Mouse (Mus musculus) left cerebral cortex, postnatal 36 days (tissue): ENCODE data around the gene Alkbh6. TPM values are rescaled to one million over a fixed set of nuclear protein-coding genes. Genes with fewer than 3 reads are reported as not detected.
A peak's percentile ranks its signal among the peaks of the same experiment; 100 is the strongest.

Source experiments
- DNase-seq, 2 experiments: peaks; one replicate each; pipeline ENCODE4 v3.0.0; 2021 to 2022; ENCODE audit warnings: low spot score in 2 of 2, mixed read lengths in 1 of 2
- intact Hi-C: fragments of 180-260 bp; cut with DNase I; formaldehyde crosslinking; loops from one replicate; pipeline ENCODE4 v1.15.1; 2025
- total RNA-seq, 2 experiments: library from RNA; stranded (reverse); gene quantifications; 2 replicates each; pipeline ENCODE4 v1.2.3; 2021

Alkbh6 gene
- total RNA-seq, 2 experiments from 2014 or later = 58.7 to 65.2 TPM

GRCm38 (mm10) chr7:30291215-30292131 lies 17.0 kb upstream of the Alkbh6 start, which contains the start of gene Clip3:
TSS of gene Clip3 (plus strand) at chr7:30291728.
- intact Hi-C loops = no loop called here

GRCm38 (mm10) chr7:30293795-30294194 lies 14.7 kb upstream of the Alkbh6 start:
- intact Hi-C loops = no loop called here
- DNase-seq = peak; percentile 43 to 46

More at GRCm38 (mm10) chr7:30291215-30292131, 17.0 kb upstream of the Alkbh6 start, which contains the start of gene Clip3:
- DNase-seq = peak; percentile 90 to 92

GRCm38 (mm10) chr7:30294296-30294695 lies 14.2 kb upstream of the Alkbh6 start:
- no peak for DNase-seq
- intact Hi-C loops = no loop called here

GRCm38 (mm10) chr7:30295103-30295502 lies 13.4 kb upstream of the Alkbh6 start:
- peak in 1 of 2 experiments; percentile 42 for DNase-seq
- intact Hi-C loops = no loop called here

GRCm38 (mm10) chr7:30296816-30297215 lies 11.7 kb upstream of the Alkbh6 start:
- intact Hi-C loops = no loop called here
- DNase-seq = no peak

GRCm38 (mm10) chr7:30297266-30297665 lies 11.3 kb upstream of the Alkbh6 start:
- intact Hi-C loops = no loop called here
- DNase-seq = no peak

GRCm38 (mm10) chr7:30300914-30301313 lies 7.6 kb upstream of the Alkbh6 start:
- intact Hi-C loops = no loop called here
- no peak for DNase-seq

- intact Hi-C loops = no loop called here
Measured at GRCm38 (mm10) chr7:30306083-30306779, 2.3 kb upstream of the Alkbh6 start.

GRCm38 (mm10) chr7:30309395-30310129 lies 1.0 kb downstream of the Alkbh6 start:
- no peak for DNase-seq
- intact Hi-C loops = no loop called here

More at GRCm38 (mm10) chr7:30306083-30306779, 2.3 kb upstream of the Alkbh6 start:
- DNase-seq = no peak

- no peak for DNase-seq
- intact Hi-C loops = no loop called here
Measured at GRCm38 (mm10) chr7:30310136-30310535, 1.6 kb downstream of the Alkbh6 start.

- DNase-seq = no peak
- intact Hi-C loops = no loop called here
Measured at GRCm38 (mm10) chr7:30313666-30314320, 5.3 kb downstream of the Alkbh6 start.

- DNase-seq = no peak
- intact Hi-C loops = no loop called here
Measured at GRCm38 (mm10) chr7:30314721-30315155, 6.2 kb downstream of the Alkbh6 start, which contains the start of gene Syne4. TSS of gene Syne4 (plus strand) at chr7:30314807.

- DNase-seq = no peak
- intact Hi-C loops = no loop called here
Measured at GRCm38 (mm10) chr7:30315559-30316529, 7.3 kb downstream of the Alkbh6 start.

- intact Hi-C loops = no loop called here
Measured at GRCm38 (mm10) chr7:30318142-30318541, 9.6 kb downstream of the Alkbh6 start.

GRCm38 (mm10) chr7:30320946-30321345 lies 12.4 kb downstream of the Alkbh6 start:
- intact Hi-C loops = no loop called here
- no peak for DNase-seq

More at GRCm38 (mm10) chr7:30318142-30318541, 9.6 kb downstream of the Alkbh6 start:
- DNase-seq = no peak

- peak; percentile 61 to 66 for DNase-seq
- intact Hi-C loops = no loop called here
Measured at GRCm38 (mm10) chr7:30321539-30322284, 13.2 kb downstream of the Alkbh6 start, which contains the start of gene E130208F15Rik. TSS of gene E130208F15Rik (plus strand) at chr7:30321740.

GRCm38 (mm10) chr7:30322285-30322667 lies 13.8 kb downstream of the Alkbh6 start:
- peak; percentile 96 for DNase-seq
- intact Hi-C loops = no loop called here
